Mouse (Mus musculus): ENCODE data around the gene Anapc11.

GRCm38 (mm10) chr11:120654741-120655140 lies 56.5 kb downstream of the Anapc11 start:
- TF ChIP-seq CTCF (conservative IDR thresholded peaks at IDR 0.05; ENCODE audit: insufficient read depth, insufficient read length, low read depth, low read length) (no peak), POLR2A (IDR thresholded peaks at IDR 0.05; ENCODE audit: low read depth, low read length) (no peak)
